Mouse (Mus musculus) erythroid progenitor cell, adult 5-6 weeks (primary cell): Measurements from ENCODE around the gene Auts2. TPM values are rescaled to one million over a fixed set of nuclear protein-coding genes. Genes with fewer than 3 reads are reported as not detected.

ENCODE experiments used
- ATAC-seq: replicated peaks from 2 replicates; pipeline ENCODE4 v1.8.0; 2016; ENCODE audit warnings: moderate number of reproducible peaks, mild to moderate bottlenecking, moderate TSS enrichment, inconsistent platforms; ENCODE audit not compliant: poor library complexity, low FRiP score, severe bottlenecking
- total RNA-seq, 2 experiments: library from RNA; stranded (forward) in 1 of 2; stranded (reverse) in 1 of 2; fragments of 150-400 nt in 1 of 2; fragments of 186-747, 209-891 nt in 1 of 2; gene quantifications; 2 replicates each; pipeline versions ENCODE4 v1.2.3 to v1.2.4; 2015 to 2017; ENCODE audit warnings: low replicate concordance in 2 of 2

Auts2 gene
- total RNA-seq, 2 experiments from 2014 or later, result not detected

DNA sequence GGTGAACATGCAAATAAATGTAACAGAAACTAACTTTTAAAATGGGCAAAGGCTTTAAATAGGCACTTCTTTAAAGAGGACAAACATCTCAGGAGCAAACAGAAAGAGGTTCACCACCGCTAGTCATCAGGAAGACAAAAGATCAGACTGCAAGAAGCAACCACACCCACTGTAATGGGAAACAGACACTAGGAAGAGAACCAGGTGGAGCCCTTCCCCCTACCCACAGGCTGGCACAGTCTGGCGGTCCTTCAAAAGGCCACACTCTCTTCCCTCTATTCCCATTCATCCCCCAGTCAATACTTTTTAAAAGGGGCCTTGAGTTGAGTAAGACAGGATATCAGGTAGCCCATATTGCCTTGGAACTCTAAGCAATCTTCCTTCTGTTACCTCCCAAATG is 1052.3 kb downstream of the Auts2 start:
- no peak for ATAC-seq

GRCm38 (mm10) chr5:131489846-131490245 is 1053.3 kb downstream of the Auts2 start:
- no peak for ATAC-seq

GRCm38 (mm10) chr5:131486527-131486926 is 1056.6 kb downstream of the Auts2 start:
- no peak for ATAC-seq

- no peak for ATAC-seq
These were observed 1067.9 kb downstream of the Auts2 start for GRCm38 (mm10) chr5:131475278-131475677.

- ATAC-seq, result no peak
These were observed 1074.5 kb downstream of the Auts2 start for GRCm38 (mm10) chr5:131468609-131469008.

DNA sequence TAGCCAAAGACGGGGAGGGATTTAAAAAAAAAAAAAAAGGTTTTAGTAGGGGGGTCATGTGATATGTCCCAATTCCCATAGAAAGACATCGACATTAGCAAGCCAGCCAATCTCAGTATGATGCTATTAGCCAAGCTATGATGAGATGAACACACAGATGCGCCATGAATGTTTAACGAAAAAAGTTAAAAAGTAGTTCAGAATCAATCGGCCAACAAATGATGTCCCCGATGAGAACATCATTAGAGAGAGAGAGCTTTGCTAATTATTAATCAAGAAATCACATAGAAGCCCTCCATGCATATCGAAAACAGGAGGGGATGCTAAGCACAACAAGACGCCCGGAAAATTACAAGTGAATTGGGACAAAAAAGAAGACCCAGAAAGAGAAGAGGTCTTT is 1077.0 kb downstream of the Auts2 start:
- no peak for ATAC-seq

- ATAC-seq, result no peak
These were observed 1079.7 kb downstream of the Auts2 start for GRCm38 (mm10) chr5:131463402-131463801.

DNA sequence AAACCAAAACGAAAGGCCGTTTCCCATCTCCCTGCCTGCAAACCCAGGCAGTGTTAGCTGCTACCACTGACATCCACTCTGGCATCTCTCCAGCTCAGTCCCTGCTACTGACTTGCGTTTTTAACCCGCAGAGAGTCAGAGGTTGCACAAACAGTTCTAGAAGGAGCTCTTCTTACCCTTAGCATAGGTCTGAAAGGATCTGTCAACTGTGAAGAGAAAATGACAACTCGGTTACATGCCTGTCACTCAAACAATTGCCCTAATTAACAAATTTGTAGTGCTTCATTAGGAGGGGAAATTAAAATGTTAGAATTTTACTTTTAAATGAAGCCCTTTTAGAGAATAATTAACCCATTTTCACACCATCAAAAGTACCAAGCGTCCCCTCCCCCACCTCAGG is 1083.2 kb downstream of the Auts2 start:
- ATAC-seq, result no peak

- ATAC-seq, result no peak
These were observed 1083.6 kb downstream of the Auts2 start for GRCm38 (mm10) chr5:131459549-131459948.

- no peak for ATAC-seq
These were observed 1084.4 kb downstream of the Auts2 start for GRCm38 (mm10) chr5:131458700-131459099.

DNA sequence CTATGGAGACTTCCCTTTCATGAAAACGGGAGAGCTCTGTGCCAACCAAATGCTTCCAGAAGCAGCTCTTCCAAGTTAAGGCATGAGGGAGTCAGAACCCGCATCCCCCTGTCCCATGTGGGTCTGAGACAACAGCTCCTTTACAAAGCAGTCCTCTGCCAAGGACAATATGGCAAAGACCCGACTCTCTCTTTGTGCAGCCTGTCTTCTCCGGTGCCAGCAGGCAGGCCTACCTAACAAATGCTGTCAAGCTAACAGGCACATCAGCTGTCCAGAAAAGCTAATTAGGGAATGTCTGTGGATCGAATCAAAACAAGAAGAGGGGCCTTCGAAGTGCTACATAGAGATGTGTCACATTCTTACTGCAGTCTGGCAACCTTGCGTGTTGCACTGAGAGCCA is 1085.1 kb downstream of the Auts2 start:
- no peak for ATAC-seq

DNA sequence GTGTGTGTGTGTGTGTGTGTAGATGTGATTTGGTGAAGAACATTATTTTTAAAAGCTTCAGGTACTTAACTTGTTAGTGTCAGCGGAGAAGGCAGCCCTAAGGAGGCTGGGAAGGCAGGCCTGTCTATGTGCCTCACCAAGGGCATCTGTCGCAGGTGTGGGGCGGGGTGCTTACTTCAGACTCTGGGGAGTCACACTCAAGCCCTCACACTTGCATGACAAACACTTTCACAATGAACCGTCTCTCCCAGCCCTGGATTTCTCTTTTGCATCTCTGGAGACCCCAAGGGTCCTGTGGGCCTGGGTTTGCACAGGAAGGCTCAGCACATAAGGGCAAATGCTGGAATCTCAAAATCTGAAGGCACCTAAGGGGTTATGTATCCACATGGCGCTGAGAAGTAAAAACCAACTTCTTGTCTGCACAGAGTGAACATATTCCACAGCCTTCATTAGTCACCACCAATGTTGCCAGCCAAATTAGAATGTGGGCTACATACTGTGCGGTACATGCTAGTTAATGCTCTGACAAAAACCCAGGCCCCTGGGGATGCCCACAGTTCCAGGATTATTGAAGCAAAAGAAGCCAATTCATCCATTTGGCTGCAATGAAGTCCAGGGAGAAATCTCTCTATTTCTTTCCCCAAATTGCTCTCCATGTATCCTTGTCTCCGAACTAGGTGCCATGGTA is 1093.8 kb downstream of the Auts2 start:
- no peak for ATAC-seq

DNA sequence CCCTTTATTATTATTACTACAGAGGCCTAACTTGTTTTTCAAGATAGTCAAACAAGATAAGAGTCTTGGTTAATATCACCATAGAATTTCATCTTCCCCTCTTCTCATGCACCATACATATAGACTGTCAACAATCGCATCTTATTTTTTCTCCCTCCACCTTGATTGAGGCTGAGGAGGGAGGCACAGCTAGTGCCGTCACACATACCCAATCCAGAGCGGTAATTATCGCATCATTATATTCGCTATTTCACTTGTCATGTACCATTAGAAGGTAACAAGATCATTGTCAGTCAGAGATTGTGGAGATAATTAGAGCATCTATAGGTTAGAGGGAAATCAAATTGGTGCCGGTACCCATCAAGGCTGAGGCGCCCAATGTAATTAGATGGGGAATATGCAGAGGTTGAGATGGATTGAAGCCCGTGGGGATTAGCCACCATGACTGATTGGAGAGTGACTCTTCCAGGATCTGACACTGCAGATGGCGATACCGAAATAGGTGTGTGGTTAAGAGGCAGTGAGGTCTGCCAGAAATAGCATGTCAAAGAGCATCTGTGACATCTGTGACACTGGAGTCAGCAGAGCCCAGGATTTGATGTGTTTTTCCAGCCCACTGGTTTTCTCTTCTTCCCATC is 1107.8 kb downstream of the Auts2 start:
- no peak for ATAC-seq

DNA sequence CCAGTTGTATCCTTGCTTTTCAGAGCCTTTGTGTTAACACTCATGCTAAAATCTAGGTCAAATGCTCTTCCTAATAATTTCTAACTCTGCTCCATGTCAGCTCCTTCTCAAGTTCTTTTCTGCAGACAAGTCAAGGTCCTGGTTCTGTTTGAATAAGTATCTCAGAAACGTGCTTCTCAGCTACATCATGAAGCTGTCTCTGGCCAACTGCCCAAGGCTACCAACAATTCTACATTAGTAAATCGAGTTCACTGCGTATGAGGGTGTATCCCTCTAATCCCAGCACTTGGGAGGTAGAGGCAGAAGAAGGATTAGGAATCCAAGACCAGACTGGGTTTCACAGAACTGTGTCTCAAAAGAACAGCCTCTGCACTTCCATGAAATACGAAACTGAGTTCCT is 1109.9 kb downstream of the Auts2 start:
- no peak for ATAC-seq

GRCm38 (mm10) chr5:131431896-131432295 is 1111.2 kb downstream of the Auts2 start:
- ATAC-seq, result no peak

DNA sequence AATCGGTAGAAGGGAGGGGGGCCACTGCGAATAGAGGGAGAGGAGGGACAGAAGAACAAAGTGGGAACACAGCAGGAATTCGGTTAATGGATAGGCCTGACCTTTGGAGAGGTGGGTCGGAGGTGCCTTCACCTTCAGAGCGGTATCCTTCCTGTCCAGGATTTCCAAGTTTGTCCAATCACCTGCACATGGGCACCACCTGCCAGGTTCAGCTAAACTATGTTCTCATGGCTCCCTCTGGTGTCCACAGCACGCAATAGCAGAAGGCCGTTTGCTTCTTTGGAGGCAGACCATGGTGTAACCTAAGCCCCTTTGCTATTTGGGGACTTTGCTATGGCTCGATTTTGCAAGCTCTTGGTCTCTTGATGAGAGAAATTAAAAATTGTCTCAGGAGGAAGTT is 1113.0 kb downstream of the Auts2 start:
- ATAC-seq, result no peak

DNA sequence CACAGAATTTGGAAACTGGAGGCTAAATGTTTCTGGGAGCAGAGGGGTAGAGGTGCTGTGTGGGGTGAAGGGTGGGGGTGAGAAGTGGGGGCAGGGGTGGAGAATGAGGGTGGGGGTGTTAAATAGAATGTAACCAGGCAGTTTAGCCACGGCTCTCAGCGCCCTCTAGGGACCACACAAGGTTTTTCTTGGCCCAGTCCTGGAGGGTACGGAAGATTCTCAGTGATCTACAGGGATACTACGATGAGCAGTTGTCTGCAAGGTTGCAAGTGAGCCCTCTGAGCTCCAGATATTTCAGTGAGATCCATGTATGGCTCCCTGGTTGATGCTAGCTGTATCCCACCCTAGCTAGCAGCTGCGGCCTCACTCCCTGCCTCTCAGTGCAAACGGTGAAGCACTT is 1113.6 kb downstream of the Auts2 start:
- no peak for ATAC-seq

GRCm38 (mm10) chr5:131427734-131428413 is 1115.3 kb downstream of the Auts2 start:
- ATAC-seq, result no peak

DNA sequence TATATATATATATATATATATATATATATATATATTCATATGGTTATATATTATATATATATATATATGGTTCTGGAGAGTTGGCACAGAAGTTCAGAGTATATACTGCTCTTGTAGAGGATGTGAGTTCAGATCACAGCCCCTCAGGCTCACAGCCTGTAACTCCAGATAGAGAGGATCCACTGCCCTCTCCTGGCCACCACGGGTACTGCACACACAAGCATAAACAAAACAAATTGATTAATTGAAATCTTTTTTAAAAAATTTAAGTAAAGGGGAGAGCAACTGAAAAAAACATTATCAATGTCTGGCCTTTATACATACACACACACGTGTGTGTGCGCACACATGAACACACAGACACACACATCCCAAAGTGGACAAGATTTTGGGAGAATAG is 1120.4 kb downstream of the Auts2 start:
- ATAC-seq, result no peak

- ATAC-seq, result no peak
These were observed 1122.7 kb downstream of the Auts2 start for GRCm38 (mm10) chr5:131420406-131420805.

DNA sequence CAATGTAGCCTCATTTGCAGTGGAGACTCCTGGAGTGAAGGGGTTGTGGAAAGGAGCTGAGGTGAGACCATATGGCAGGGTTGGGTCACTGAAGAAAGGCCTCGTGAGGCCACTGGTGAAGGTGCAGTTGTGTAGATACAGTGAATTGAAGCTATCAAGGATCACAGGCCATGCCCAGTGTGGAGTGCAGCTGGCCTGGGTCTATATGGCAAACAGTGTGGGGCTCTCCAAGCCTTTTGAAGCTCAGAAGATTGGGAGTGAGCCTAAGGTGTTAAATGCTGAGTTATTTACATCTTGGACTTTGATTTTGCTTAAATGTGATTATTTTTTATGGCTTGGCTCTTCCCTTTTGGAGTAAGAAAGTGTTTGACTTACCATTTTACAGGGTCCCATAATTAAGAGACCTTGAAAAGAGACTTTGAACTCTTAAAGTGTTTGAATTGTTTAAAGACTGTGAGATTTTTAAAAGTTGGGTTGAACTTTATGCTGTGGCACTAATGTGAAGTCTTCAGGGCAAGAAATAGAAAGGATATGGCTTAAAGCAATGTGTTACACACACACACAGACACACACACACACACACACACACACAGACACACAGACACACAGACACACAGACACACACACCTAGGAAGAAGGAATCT is 1127.1 kb downstream of the Auts2 start:
- no peak for ATAC-seq
